15 mouse cellular contexts compared by ENCODE assay signal in genomic region chr11:68994377-68994776, GRCm38 (mm10). TPM values are rescaled to one million over a fixed set of nuclear protein-coding genes. Genes with fewer than 3 reads are reported as not detected.
A peak's percentile ranks its signal among the peaks of the same experiment; 100 is the strongest.
DNase-seq lines count a peak whose midpoint lies in the region; ATAC-seq and TF ChIP-seq lines count a peak whose summit lies in the region.
"Had no signal": no experiment of that assay in that cellular context is flagged by ENCODE, and none has a peak within 500 bp of the region (broad histone marks: within the 10 kb centered on the region; RNA-seq: fewer than 3 reads in every experiment).

No protein-coding gene starts in this region.

- H3K4me1 ChIP-seq in hindbrain, postnatal 0 days (ENCODE audit: insufficient read depth, low read length), result no peaks in the 10 kb centered on the region
- H3K4me1 ChIP-seq in hindbrain, embryonic 12.5 days, result no peaks in the 10 kb centered on the region
- H3K4me1 ChIP-seq in midbrain, embryonic 11.5 days (ENCODE audit: control insufficient read depth, insufficient read depth, low read length), result no peaks in the 10 kb centered on the region
- H3K4me1 ChIP-seq in midbrain, embryonic 13.5 days (replicated peaks), result no peaks in the 10 kb centered on the region
- no peaks in the 10 kb centered on the region for H3K4me1 ChIP-seq in kidney, embryonic 15.5 days
- H3K4me1 ChIP-seq: limb, embryonic 15.5 days; midbrain, embryonic 10.5 days; stomach, embryonic 15.5 days had no signal

- H3K27me3 ChIP-seq in hindbrain, postnatal 0 days (ENCODE audit: insufficient read depth, low read length), result no peaks in the 10 kb centered on the region
- no peaks in the 10 kb centered on the region for H3K27me3 ChIP-seq in hindbrain, embryonic 12.5 days
- H3K27me3 ChIP-seq in midbrain, embryonic 11.5 days (ENCODE audit: control insufficient read depth, insufficient read depth, low read length), result no peaks in the 10 kb centered on the region
- no peaks in the 10 kb centered on the region for H3K27me3 ChIP-seq in midbrain, embryonic 13.5 days
- no peaks in the 10 kb centered on the region for H3K27me3 ChIP-seq in kidney, embryonic 15.5 days
- H3K27me3 ChIP-seq: limb, embryonic 15.5 days; stomach, embryonic 15.5 days had no signal

- peak; percentile 42; the same call in 1 of the 2 replicates for TF ChIP-seq CTCF in hindbrain, postnatal 0 days (IDR thresholded peaks at IDR 0.05; ENCODE audit: low read depth)

- H3K9me3 ChIP-seq in hindbrain, postnatal 0 days (ENCODE audit: low read length), result no peaks in the 10 kb centered on the region
- H3K9me3 ChIP-seq in hindbrain, embryonic 12.5 days (replicated peaks), result no peaks in the 10 kb centered on the region
- no peaks in the 10 kb centered on the region for H3K9me3 ChIP-seq in midbrain, embryonic 11.5 days (ENCODE audit: control insufficient read depth, low read length)
- H3K9me3 ChIP-seq in midbrain, embryonic 13.5 days, result no peaks in the 10 kb centered on the region
- H3K9me3 ChIP-seq in kidney, embryonic 15.5 days (replicated peaks), result no peaks in the 10 kb centered on the region
- H3K9me3 ChIP-seq: limb, embryonic 15.5 days; midbrain, embryonic 10.5 days; stomach, embryonic 15.5 days had no signal

- no peak for ATAC-seq in hindbrain, postnatal 0 days
- ATAC-seq in hindbrain, embryonic 12.5 days (ENCODE audit: low FRiP score), result no peak
- ATAC-seq in midbrain, embryonic 11.5 days (ENCODE audit: low FRiP score), result no peak
- no peak for ATAC-seq in midbrain, embryonic 13.5 days
- ATAC-seq in megakaryocyte-erythroid progenitor cell, adult 5-6 weeks (replicated peaks; ENCODE audit: low FRiP score, low TSS enrichment, poor library complexity, severe bottlenecking), result 0 out of 2 replicates have a peak, but pooled peaks have one; percentile 42
- ATAC-seq in kidney, embryonic 15.5 days (replicated peaks; ENCODE audit: low FRiP score), result no peak
- ATAC-seq: intestine, embryonic 16.5 days; lung, postnatal 0 days had no signal

- H3K9ac ChIP-seq in hindbrain, postnatal 0 days (replicated peaks; ENCODE audit: low read length), result no peak overlapping the region
- no peak overlapping the region for H3K9ac ChIP-seq in hindbrain, embryonic 12.5 days
- H3K9ac ChIP-seq in midbrain, embryonic 11.5 days (ENCODE audit: low read length), result no peak overlapping the region
- H3K9ac ChIP-seq in midbrain, embryonic 13.5 days (replicated peaks), result no peak overlapping the region
- no peak overlapping the region for H3K9ac ChIP-seq in kidney, embryonic 15.5 days
- H3K9ac ChIP-seq: limb, embryonic 15.5 days; stomach, embryonic 15.5 days had no signal

- 95% methylated on average over 3 of the region's 3 CpGs for WGBS in hindbrain, postnatal 0 days
- 96% methylated on average over 3 of the region's 3 CpGs for WGBS in hindbrain, embryonic 12.5 days
- WGBS in midbrain, embryonic 11.5 days, result 93% methylated on average over 3 of the region's 3 CpGs
- WGBS in midbrain, embryonic 13.5 days, result 98% methylated on average over 3 of the region's 3 CpGs
- 97% methylated on average over 3 of the region's 3 CpGs for WGBS in kidney, embryonic 15.5 days

- no peak overlapping the region for H3K4me2 ChIP-seq in hindbrain, postnatal 0 days (ENCODE audit: low read depth, low read length)
- no peak overlapping the region for H3K4me2 ChIP-seq in hindbrain, embryonic 12.5 days (replicated peaks)
- no peak overlapping the region for H3K4me2 ChIP-seq in midbrain, embryonic 11.5 days
- no peak overlapping the region for H3K4me2 ChIP-seq in midbrain, embryonic 13.5 days (replicated peaks)
- H3K4me2 ChIP-seq in kidney, embryonic 15.5 days, result no peak overlapping the region
- H3K4me2 ChIP-seq: limb, embryonic 15.5 days; stomach, embryonic 15.5 days had no signal

- no peak overlapping the region for H3K27ac ChIP-seq in hindbrain, postnatal 0 days
- no peak overlapping the region for H3K27ac ChIP-seq in hindbrain, embryonic 12.5 days
- H3K27ac ChIP-seq in midbrain, embryonic 11.5 days (ENCODE audit: low read depth, low read length), result no peak overlapping the region
- no peak overlapping the region for H3K27ac ChIP-seq in midbrain, embryonic 13.5 days
- no peak overlapping the region for H3K27ac ChIP-seq in kidney, embryonic 15.5 days
- H3K27ac ChIP-seq: limb, embryonic 15.5 days; midbrain, embryonic 10.5 days; stomach, embryonic 15.5 days had no signal

- peaks cover 63% of the 10 kb centered on the region for H3K36me3 ChIP-seq in hindbrain, postnatal 0 days (ENCODE audit: insufficient read depth, low read length)
- peaks cover 92% of the 10 kb centered on the region for H3K36me3 ChIP-seq in hindbrain, embryonic 12.5 days
- peaks cover 54% of the 10 kb centered on the region for H3K36me3 ChIP-seq in midbrain, embryonic 11.5 days (ENCODE audit: control insufficient read depth, insufficient read depth, low read length)
- H3K36me3 ChIP-seq in midbrain, embryonic 13.5 days, result peaks cover 93% of the 10 kb centered on the region
- H3K36me3 ChIP-seq in kidney, embryonic 15.5 days, result peaks cover 98% of the 10 kb centered on the region

- no peak for DNase-seq in hindbrain, postnatal 0 days (ENCODE audit: low spot score)
- DNase-seq in midbrain, embryonic 11.5 days (ENCODE audit: low spot score, missing footprints), result peak; percentile 72
- peak; percentile 29 for DNase-seq in NIH3T3 (ENCODE audit: low read depth)
- DNase-seq in adrenal gland, adult (ENCODE audit: inconsistent age in 2 of 2, low spot score in 1 of 2), result no peak
- DNase-seq: cerebellum, adult 11 months; thymus, postnatal 25 days had no signal

- no peak overlapping the region for H3K4me3 ChIP-seq in hindbrain, postnatal 0 days (ENCODE audit: low read length)
- H3K4me3 ChIP-seq in hindbrain, embryonic 12.5 days, result no peak overlapping the region
- no peak overlapping the region for H3K4me3 ChIP-seq in midbrain, embryonic 11.5 days (ENCODE audit: low read depth, low read length)
- H3K4me3 ChIP-seq in midbrain, embryonic 13.5 days (replicated peaks), result no peak overlapping the region
- no peak overlapping the region for H3K4me3 ChIP-seq in kidney, embryonic 15.5 days (replicated peaks)
- H3K4me3 ChIP-seq: limb, embryonic 15.5 days; midbrain, embryonic 10.5 days; stomach, embryonic 15.5 days had no signal

RNA-seq across cellular contexts. Expression of gene Pfas, which starts 13.9 kb away (rescaled TPM):
- total RNA-seq in hindbrain, postnatal 0 days (2014; rRNA removed), result 31.3 and 35.2 TPM in 2 replicates
- polyA plus RNA-seq in hindbrain, postnatal 0 days (2015; fragmentation: Nextera tagmentation; extraction: Ambion mirVana), result 14.7 and 17.8 TPM in 2 replicates
- polyA plus RNA-seq in hindbrain, embryonic 12.5 days (2016; fragmentation: Nextera tagmentation; extraction: Ambion mirVana), result 27.8 and 31.0 TPM in 2 replicates
- 31.2 and 33.0 TPM in 2 replicates for polyA plus RNA-seq in midbrain, embryonic 11.5 days (2014; fragmentation: Nextera tagmentation; extraction: Ambion mirVana)
- polyA plus RNA-seq in midbrain, embryonic 13.5 days (2015; fragmentation: Nextera tagmentation; extraction: Ambion mirVana), result 25.7 and 26.0 TPM in 2 replicates
- total RNA-seq in megakaryocyte-erythroid progenitor cell, adult 5-6 weeks (2014; fragmentation: Nextera tagmentation), result 101 and 128 TPM in 2 replicates
- total RNA-seq in megakaryocyte-erythroid progenitor cell, adult 5-6 weeks (2017), result 53.9 and 77.9 TPM in 2 replicates
- 43.9 and 45.9 TPM in 2 replicates for polyA plus RNA-seq in kidney, embryonic 15.5 days (2015; fragmentation: Nextera tagmentation; extraction: Ambion mirVana)

RNA-seq across cellular contexts. Expression of gene Rangrf, which starts 19.4 kb away (rescaled TPM):
- 40.4 and 51.6 TPM in 2 replicates for total RNA-seq in hindbrain, postnatal 0 days (2014; rRNA removed)
- 31.2 and 34.6 TPM in 2 replicates for polyA plus RNA-seq in hindbrain, postnatal 0 days (2015; fragmentation: Nextera tagmentation; extraction: Ambion mirVana)
- polyA plus RNA-seq in hindbrain, embryonic 12.5 days (2016; fragmentation: Nextera tagmentation; extraction: Ambion mirVana), result 34.4 and 38.3 TPM in 2 replicates
- polyA plus RNA-seq in midbrain, embryonic 11.5 days (2014; fragmentation: Nextera tagmentation; extraction: Ambion mirVana), result 54.5 and 55.3 TPM in 2 replicates
- polyA plus RNA-seq in midbrain, embryonic 13.5 days (2015; fragmentation: Nextera tagmentation; extraction: Ambion mirVana), result 30.4 and 31.6 TPM in 2 replicates
- 240 and 254 TPM in 2 replicates for total RNA-seq in megakaryocyte-erythroid progenitor cell, adult 5-6 weeks (2014; fragmentation: Nextera tagmentation)
- total RNA-seq in megakaryocyte-erythroid progenitor cell, adult 5-6 weeks (2017), result 69.1 and 104 TPM in 2 replicates
- polyA plus RNA-seq in kidney, embryonic 15.5 days (2015; fragmentation: Nextera tagmentation; extraction: Ambion mirVana), result 63.4 and 67.7 TPM in 2 replicates

RNA-seq across cellular contexts. Expression of gene Ctc1, which starts 21.3 kb away (rescaled TPM):
- 84.8 and 85.7 TPM in 2 replicates for total RNA-seq in hindbrain, postnatal 0 days (2014; rRNA removed)
- polyA plus RNA-seq in hindbrain, postnatal 0 days (2015; fragmentation: Nextera tagmentation; extraction: Ambion mirVana), result 42.8 and 45.7 TPM in 2 replicates
- 64.8 and 66.4 TPM in 2 replicates for polyA plus RNA-seq in hindbrain, embryonic 12.5 days (2016; fragmentation: Nextera tagmentation; extraction: Ambion mirVana)
- polyA plus RNA-seq in midbrain, embryonic 11.5 days (2014; fragmentation: Nextera tagmentation; extraction: Ambion mirVana), result 54.6 and 54.8 TPM in 2 replicates
- polyA plus RNA-seq in midbrain, embryonic 13.5 days (2015; fragmentation: Nextera tagmentation; extraction: Ambion mirVana), result 51.2 and 58.8 TPM in 2 replicates
- total RNA-seq in megakaryocyte-erythroid progenitor cell, adult 5-6 weeks (2014; fragmentation: Nextera tagmentation), result 40.4 and 46.7 TPM in 2 replicates
- 9.6 and 20.4 TPM in 2 replicates for total RNA-seq in megakaryocyte-erythroid progenitor cell, adult 5-6 weeks (2017)
- 50.6 and 72.7 TPM in 2 replicates for polyA plus RNA-seq in kidney, embryonic 15.5 days (2015; fragmentation: Nextera tagmentation; extraction: Ambion mirVana)

RNA-seq across cellular contexts. Expression of gene Slc25a35, which starts 26.4 kb away (rescaled TPM):
- total RNA-seq in hindbrain, postnatal 0 days (2014; rRNA removed), result 1.6 and 2.0 TPM in 2 replicates
- 2.3 TPM in 2 replicates for polyA plus RNA-seq in hindbrain, postnatal 0 days (2015; fragmentation: Nextera tagmentation; extraction: Ambion mirVana)
- polyA plus RNA-seq in hindbrain, embryonic 12.5 days (2016; fragmentation: Nextera tagmentation; extraction: Ambion mirVana), result 2.3 TPM in 2 replicates
- 1.1 and 1.2 TPM in 2 replicates for polyA plus RNA-seq in midbrain, embryonic 11.5 days (2014; fragmentation: Nextera tagmentation; extraction: Ambion mirVana)
- polyA plus RNA-seq in midbrain, embryonic 13.5 days (2015; fragmentation: Nextera tagmentation; extraction: Ambion mirVana), result 1.2 and 1.3 TPM in 2 replicates
- total RNA-seq in megakaryocyte-erythroid progenitor cell, adult 5-6 weeks (2014; fragmentation: Nextera tagmentation), result 2.6 and 3.6 TPM in 2 replicates
- total RNA-seq in megakaryocyte-erythroid progenitor cell, adult 5-6 weeks (2017), result 1.1 and 4.5 TPM in 2 replicates
- polyA plus RNA-seq in kidney, embryonic 15.5 days (2015; fragmentation: Nextera tagmentation; extraction: Ambion mirVana), result 4.8 and 5.0 TPM in 2 replicates

RNA-seq across cellular contexts. Expression of gene Arhgef15, which starts 37.1 kb away (rescaled TPM):
- 21.2 and 45.2 TPM in 2 replicates for total RNA-seq in hindbrain, postnatal 0 days (2014; rRNA removed)
- polyA plus RNA-seq in hindbrain, postnatal 0 days (2015; fragmentation: Nextera tagmentation; extraction: Ambion mirVana), result 25.7 and 27.5 TPM in 2 replicates
- 8.5 TPM in 2 replicates for polyA plus RNA-seq in hindbrain, embryonic 12.5 days (2016; fragmentation: Nextera tagmentation; extraction: Ambion mirVana)
- 3.7 and 4.2 TPM in 2 replicates for polyA plus RNA-seq in midbrain, embryonic 11.5 days (2014; fragmentation: Nextera tagmentation; extraction: Ambion mirVana)
- polyA plus RNA-seq in midbrain, embryonic 13.5 days (2015; fragmentation: Nextera tagmentation; extraction: Ambion mirVana), result 12.1 and 13.6 TPM in 2 replicates
- not detected in 2 replicates for total RNA-seq in megakaryocyte-erythroid progenitor cell, adult 5-6 weeks (2014; fragmentation: Nextera tagmentation)
- not detected in 2 replicates for total RNA-seq in megakaryocyte-erythroid progenitor cell, adult 5-6 weeks (2017)
- polyA plus RNA-seq in kidney, embryonic 15.5 days (2015; fragmentation: Nextera tagmentation; extraction: Ambion mirVana), result 15.8 and 19.6 TPM in 2 replicates

Comparison
In these comparisons a context has a peak if more than half of its experiments do, and no peak if none do; other contexts are left out.
1. DNase-seq: peak in midbrain, embryonic 11.5 days (single experiment) and NIH3T3 (single experiment); none in hindbrain, postnatal 0 days (single experiment) and adrenal gland, adult (0 of 2).